In genomic region chr14:11329993-11330392, GRCm38 (mm10) we compare ENCODE assay signal across 16 mouse cellular contexts. TPM values are rescaled to one million over a fixed set of nuclear protein-coding genes. Genes with fewer than 3 reads are reported as not detected.
DNase-seq lines count a peak whose midpoint lies in the region; ATAC-seq and TF ChIP-seq lines count a peak whose summit lies in the region.
"Had no signal": no experiment of that assay in that cellular context is flagged by ENCODE, and none has a peak within 500 bp of the region (broad histone marks: within the 10 kb centered on the region; RNA-seq: fewer than 3 reads in every experiment).

No protein-coding gene starts in this region.

- DNase-seq in kidney, postnatal 0 days (ENCODE audit: low spot score) = peak; percentile 44
- DNase-seq in kidney, postnatal 10 days = no peak
- DNase-seq in B cell, adult 2 months = peak; percentile 3
- peak; percentile 24 for DNase-seq in ES-CJ7 (ENCODE audit: low read depth, low spot score)
- peak; percentile 22 for DNase-seq in embryonic facial prominence, embryonic 14.5 days (ENCODE audit: low spot score)
- DNase-seq in adrenal gland, postnatal 4 days (ENCODE audit: low spot score in 2 of 2) = no peak
- DNase-seq in cerebellum, postnatal 25 days = no peak
- no peak for DNase-seq in urinary bladder, adult 2 months (ENCODE audit: low spot score)
- DNase-seq: adrenal gland, postnatal 10 days; cerebellum, adult 9-10 months; kidney, adult 8-10 months; lung, postnatal 4 days had no signal

- no peak overlapping the region for H3K4me3 ChIP-seq in kidney, postnatal 0 days (replicated peaks; ENCODE audit: low read depth, low read length)
- no peak overlapping the region for H3K4me3 ChIP-seq in embryonic facial prominence, embryonic 14.5 days (ENCODE audit: low read depth, low read length)
- H3K4me3 ChIP-seq: heart, embryonic 13.5 days; neural tube, embryonic 12.5 days had no signal

- H3K9ac ChIP-seq in kidney, postnatal 0 days (ENCODE audit: low read depth, low read length) = no peak overlapping the region
- no peak overlapping the region for H3K9ac ChIP-seq in embryonic facial prominence, embryonic 14.5 days (ENCODE audit: low read depth, low read length)
- H3K9ac ChIP-seq: heart, embryonic 13.5 days; neural tube, embryonic 12.5 days had no signal

- no peaks in the 10 kb centered on the region for H3K27me3 ChIP-seq in kidney, postnatal 0 days (ENCODE audit: insufficient read depth, low read length)
- no peaks in the 10 kb centered on the region for H3K27me3 ChIP-seq in embryonic facial prominence, embryonic 14.5 days (replicated peaks; ENCODE audit: control insufficient read depth, insufficient read depth, low read length)
- H3K27me3 ChIP-seq: heart, embryonic 13.5 days; neural tube, embryonic 12.5 days had no signal

- H3K4me1 ChIP-seq in kidney, postnatal 0 days (replicated peaks; ENCODE audit: insufficient read depth, low read length) = no peaks in the 10 kb centered on the region
- H3K4me1 ChIP-seq in embryonic facial prominence, embryonic 14.5 days (ENCODE audit: control insufficient read depth, insufficient read depth, low read length) = no peaks in the 10 kb centered on the region
- H3K4me1 ChIP-seq: heart, embryonic 13.5 days; neural tube, embryonic 12.5 days had no signal

- H3K4me2 ChIP-seq in kidney, postnatal 0 days (ENCODE audit: low read length) = no peak overlapping the region
- no peak overlapping the region for H3K4me2 ChIP-seq in embryonic facial prominence, embryonic 14.5 days (ENCODE audit: low read depth, low read length)
- H3K4me2 ChIP-seq: heart, embryonic 13.5 days; neural tube, embryonic 12.5 days had no signal

- peak; percentile 69 for TF ChIP-seq CTCF in kidney, postnatal 0 days (IDR thresholded peaks at IDR 0.05; ENCODE audit: low read depth)

- no peak overlapping the region for H3K27ac ChIP-seq in kidney, postnatal 0 days
- H3K27ac ChIP-seq in embryonic facial prominence, embryonic 14.5 days (replicated peaks; ENCODE audit: low read depth, low read length) = no peak overlapping the region
- H3K27ac ChIP-seq: heart, embryonic 13.5 days; neural tube, embryonic 12.5 days had no signal

- WGBS in kidney, postnatal 0 days = 54% methylated on average over 2 of the region's 2 CpGs
- 49% methylated on average over 2 of the region's 2 CpGs for WGBS in embryonic facial prominence, embryonic 14.5 days

- H3K9me3 ChIP-seq in kidney, postnatal 0 days (replicated peaks; ENCODE audit: low read length) = no peaks in the 10 kb centered on the region
- H3K9me3 ChIP-seq in embryonic facial prominence, embryonic 14.5 days (ENCODE audit: control insufficient read depth, low read length) = no peaks in the 10 kb centered on the region
- H3K9me3 ChIP-seq: heart, embryonic 13.5 days; neural tube, embryonic 12.5 days had no signal

- no peaks in the 10 kb centered on the region for H3K36me3 ChIP-seq in kidney, postnatal 0 days (ENCODE audit: insufficient read depth, low read length)
- no peaks in the 10 kb centered on the region for H3K36me3 ChIP-seq in embryonic facial prominence, embryonic 14.5 days (ENCODE audit: control insufficient read depth, insufficient read depth, low read length)
- H3K36me3 ChIP-seq: heart, embryonic 13.5 days; neural tube, embryonic 12.5 days had no signal

- no peak for ATAC-seq in kidney, postnatal 0 days (replicated peaks; ENCODE audit: low FRiP score, low read depth)
- no peak for ATAC-seq in embryonic facial prominence, embryonic 14.5 days (ENCODE audit: low read depth)
- ATAC-seq: forebrain, embryonic 16.5 days had no signal

RNA-seq across cellular contexts. Expression of gene Gm3839, which starts 26.5 kb away (rescaled TPM):
- 1.7 and 2.1 TPM in 2 replicates for polyA plus RNA-seq in kidney, postnatal 0 days (2015; fragmentation: Nextera tagmentation; extraction: Ambion mirVana)
- 1.7 TPM in 2 replicates for polyA plus RNA-seq in embryonic facial prominence, embryonic 14.5 days (2014; fragmentation: Nextera tagmentation; extraction: Ambion mirVana)
- total RNA-seq in adrenal gland, postnatal 4 days (2021) = under 1 TPM; 0.31 to 0.42 TPM
- 0.44 and 0.47 TPM in 2 replicates for polyA plus RNA-seq in urinary bladder, adult 2 months (2012; rRNA removed)
- polyA plus RNA-seq: spleen, adult 2 months had no signal

Comparison
In these comparisons a context has a peak if more than half of its experiments do, and no peak if none do; other contexts are left out.
1. DNase-seq: peak in kidney, postnatal 0 days (single experiment), B cell, adult 2 months (2 of 2), ES-CJ7 (single experiment) and embryonic facial prominence, embryonic 14.5 days (single experiment); none in kidney, postnatal 10 days (single experiment), adrenal gland, postnatal 4 days (0 of 2), cerebellum, postnatal 25 days (0 of 2) and urinary bladder, adult 2 months (single experiment).